Mouse (Mus musculus) olfactory bulb, adult 2 months (tissue): ENCODE data around the gene Slc20a1. TPM values are rescaled to one million over a fixed set of nuclear protein-coding genes. Genes with fewer than 3 reads are reported as not detected.

Source experiments
- H3K27ac ChIP-seq: fragments of 200-500 bp; 2 replicates; pipeline ENCODE4 v1.5.1; 2012; ENCODE audit warnings: low read depth, low read length; ENCODE audit not compliant: insufficient read depth
- H3K4me1 ChIP-seq: fragments of 200-500 bp; 2 replicates; pipeline ENCODE4 v1.6.1; 2012; ENCODE audit warnings: low read length; ENCODE audit not compliant: control insufficient read depth, insufficient read depth
- H3K4me3 ChIP-seq: fragments of 200-500 bp; 2 replicates; pipeline ENCODE4 v1.5.1; 2012; ENCODE audit warnings: mild to moderate bottlenecking, low read depth, low read length, moderate library complexity; ENCODE audit not compliant: insufficient read depth
- CTCF ChIP-seq: fragments of 200-500 bp; IDR thresholded peaks from 2 replicates; pipeline ENCODE4 v1.5.1; 2012; ENCODE audit warnings: low read depth, mild to moderate bottlenecking, low read length, moderate library complexity; ENCODE audit not compliant: insufficient read depth
- POLR2A ChIP-seq: fragments of 200-500 bp; IDR thresholded peaks from 2 replicates; pipeline ENCODE4 v1.6.1; 2012; ENCODE audit warnings: mild to moderate bottlenecking, low read depth, low read length, moderate library complexity; ENCODE audit not compliant: insufficient read depth
- whole genome bisulfite sequencing: fragments of 180-500 bp; shearing (Covaris S2); methylation state at CpG from one replicate; pipeline ENCODE4 v1.1.7; 2018; 5-methylcytosine and 5-hydroxymethylcytosine counted together
- polyA plus RNA-seq: library from polyadenylated mRNA; stranded (reverse); fragments of >200 nt; gene quantifications from 2 replicates; pipeline ENCODE4 v1.2.4, GENCODE M21; 2012; ENCODE audit warnings: low replicate concordance; ENCODE audit not compliant: missing spikeins, insufficient read depth, insufficient read length

Slc20a1 gene
- polyA plus RNA-seq, 1 experiment = 298 TPM

DNA sequence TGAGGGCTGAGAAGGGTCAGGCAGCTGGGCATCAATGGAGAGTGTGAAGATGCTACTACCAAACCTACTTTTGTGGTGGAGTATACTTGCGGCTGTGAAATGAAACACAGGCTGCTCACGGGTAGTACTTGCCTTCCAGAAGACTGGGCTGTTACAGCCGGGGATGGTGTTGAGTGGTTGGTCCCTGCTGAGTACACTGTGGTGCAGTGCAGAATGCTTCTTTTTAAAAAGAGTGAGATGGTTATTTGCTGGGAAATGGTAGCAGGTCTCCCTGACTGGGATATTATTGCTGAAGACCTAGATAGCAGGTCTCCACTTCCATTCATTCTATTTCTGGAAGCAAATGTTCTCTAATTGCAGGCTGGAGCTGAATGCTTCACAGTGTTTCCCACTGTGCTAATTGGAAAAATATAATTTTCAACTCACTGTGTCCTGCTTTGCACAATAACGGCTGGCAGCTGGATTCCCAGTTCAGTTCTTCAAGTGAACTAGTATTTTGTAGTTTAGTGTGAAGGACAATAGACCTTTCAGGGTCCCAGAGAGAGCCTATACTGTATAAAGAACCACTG, 20.1 kb downstream of the Slc20a1 start:
- no peak overlapping the region for H3K4me3 ChIP-seq
- 10% methylated on average over 4 of the region's 4 CpGs for WGBS
- peak overlapping the region; percentile 11; the same call in 1 of the 2 replicates for H3K27ac ChIP-seq
- H3K4me1 ChIP-seq = peaks cover 15% of the 10 kb centered on the region
- TF ChIP-seq POLR2A = no peak
- no peak for TF ChIP-seq CTCF

DNA sequence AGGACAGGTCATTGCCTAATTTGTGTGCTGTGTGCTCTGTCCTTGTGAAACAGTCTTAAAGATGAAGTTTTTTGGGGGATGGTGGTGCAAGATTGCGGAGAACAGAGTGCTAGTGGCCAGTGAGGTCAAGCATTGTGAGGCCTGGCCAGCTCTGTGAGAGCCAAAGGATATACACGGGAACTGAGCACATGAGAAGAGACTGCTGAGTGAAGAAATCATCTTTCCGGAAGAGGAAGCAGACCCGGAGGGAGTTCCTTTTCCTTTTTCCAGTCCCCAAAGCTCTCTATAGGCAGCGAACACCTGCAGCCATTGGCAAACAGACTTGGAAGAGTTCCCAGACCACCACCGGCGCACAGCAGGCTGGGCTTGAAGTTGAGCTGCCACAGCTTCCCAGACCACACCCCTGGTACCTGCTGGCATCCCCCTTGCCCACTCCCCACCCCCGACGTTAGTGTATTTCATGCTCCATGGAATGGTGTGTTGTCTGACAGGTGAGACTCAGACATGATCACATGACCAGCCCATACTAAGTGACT, 22.6 kb downstream of the Slc20a1 start:
- no peak for TF ChIP-seq CTCF
- TF ChIP-seq POLR2A = no peak
- Histone ChIP-seq H3K27ac (no peak overlapping the region), H3K4me1 (peaks cover 15% of the 10 kb centered on the region), H3K4me3 (no peak overlapping the region)
- 51% methylated on average over 9 of the region's 9 CpGs for WGBS

DNA sequence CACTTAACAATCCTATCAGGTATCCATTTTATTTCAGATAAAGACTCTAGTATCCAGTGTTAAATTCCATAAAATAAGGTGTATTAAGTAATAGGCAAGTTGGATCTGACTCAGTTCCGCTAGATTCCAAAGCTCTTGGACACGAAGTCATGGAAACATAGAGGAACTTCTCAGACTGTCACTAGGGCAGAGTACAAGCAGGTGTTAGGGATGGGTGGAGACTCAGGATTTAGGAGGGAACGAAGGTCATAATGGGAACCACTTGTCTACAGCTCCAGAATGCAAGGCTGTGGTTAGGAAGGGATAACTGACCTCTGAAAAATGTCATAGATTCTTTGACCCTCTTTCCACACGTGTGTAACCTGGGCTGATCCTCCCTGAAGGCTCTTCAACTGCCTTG, 25.6 kb downstream of the Slc20a1 start:
- no peak overlapping the region for H3K4me3 ChIP-seq
- TF ChIP-seq POLR2A (no peak), CTCF (no peak)
- peaks cover 6% of the 10 kb centered on the region; the same call in 1 of the 2 replicates for H3K4me1 ChIP-seq
- 87% methylated on average over 4 of the region's 4 CpGs for WGBS
- no peak overlapping the region for H3K27ac ChIP-seq

DNA sequence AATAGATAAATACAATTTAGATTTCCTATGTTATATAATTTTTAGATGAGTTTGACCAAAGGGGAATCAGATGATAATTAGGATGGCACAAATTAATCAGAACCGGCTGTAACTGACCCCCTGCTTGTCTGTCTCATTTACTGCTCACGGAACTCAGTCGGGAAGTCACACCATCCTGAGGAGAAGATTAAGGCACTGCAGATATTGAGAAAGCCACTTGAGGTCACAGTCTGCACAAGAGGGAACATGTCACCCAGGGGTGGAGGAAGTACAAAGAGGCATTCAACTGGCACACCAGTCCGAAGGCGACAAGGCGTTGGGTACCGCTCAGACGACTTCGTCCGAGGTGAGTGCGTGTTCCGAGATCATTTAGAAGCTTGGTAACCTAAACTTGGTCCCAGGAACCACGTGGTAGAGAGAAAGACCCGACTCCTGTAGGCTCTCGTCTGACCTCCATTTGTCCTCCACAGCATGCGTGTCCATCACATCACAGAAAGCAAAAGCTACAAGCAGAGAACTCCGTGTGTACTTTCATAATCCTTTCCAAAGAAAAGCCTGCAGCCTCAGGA, 26.8 kb downstream of the Slc20a1 start:
- WGBS = 92% methylated on average over 17 of the region's 17 CpGs
- Histone ChIP-seq H3K27ac (no peak overlapping the region), H3K4me1 (0 out of 2 replicates have a peak, but pooled peaks cover 3% of the 10 kb centered on the region), H3K4me3 (no peak overlapping the region)
- no peak for TF ChIP-seq CTCF
- TF ChIP-seq POLR2A = no peak

DNA sequence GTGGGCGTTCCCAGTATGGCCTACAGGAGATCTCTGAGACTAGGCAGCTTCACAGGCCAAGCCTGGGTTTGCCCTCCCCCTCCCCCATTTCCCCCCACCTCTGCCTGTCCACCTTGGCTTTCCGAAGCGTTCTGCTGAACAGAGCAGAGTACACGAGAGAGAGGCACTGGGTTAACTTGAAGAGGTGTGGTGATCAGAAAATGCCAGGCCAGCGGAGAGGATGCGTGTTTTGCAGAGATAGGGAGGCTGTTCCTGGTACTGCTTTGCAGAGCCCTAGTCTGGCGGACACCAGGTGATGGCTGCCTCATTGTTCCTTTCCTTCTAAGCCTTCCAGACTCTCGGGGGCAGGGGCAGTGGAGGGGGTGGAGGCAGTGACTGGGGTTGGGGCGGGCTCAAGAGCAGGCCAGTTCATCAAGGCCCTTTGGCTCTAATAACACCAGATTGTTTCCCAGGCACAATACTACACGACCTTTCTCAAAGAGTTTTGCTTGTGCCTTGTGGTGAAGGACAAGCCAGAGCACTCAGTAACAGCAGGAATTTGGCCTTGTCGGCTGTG, 27.8 kb downstream of the Slc20a1 start:
- no peaks in the 10 kb centered on the region for H3K4me1 ChIP-seq
- no peak overlapping the region for H3K27ac ChIP-seq
- no peak overlapping the region for H3K4me3 ChIP-seq
- TF ChIP-seq POLR2A (no peak), CTCF (no peak)
- WGBS = 84% methylated on average over 11 of the region's 11 CpGs

DNA sequence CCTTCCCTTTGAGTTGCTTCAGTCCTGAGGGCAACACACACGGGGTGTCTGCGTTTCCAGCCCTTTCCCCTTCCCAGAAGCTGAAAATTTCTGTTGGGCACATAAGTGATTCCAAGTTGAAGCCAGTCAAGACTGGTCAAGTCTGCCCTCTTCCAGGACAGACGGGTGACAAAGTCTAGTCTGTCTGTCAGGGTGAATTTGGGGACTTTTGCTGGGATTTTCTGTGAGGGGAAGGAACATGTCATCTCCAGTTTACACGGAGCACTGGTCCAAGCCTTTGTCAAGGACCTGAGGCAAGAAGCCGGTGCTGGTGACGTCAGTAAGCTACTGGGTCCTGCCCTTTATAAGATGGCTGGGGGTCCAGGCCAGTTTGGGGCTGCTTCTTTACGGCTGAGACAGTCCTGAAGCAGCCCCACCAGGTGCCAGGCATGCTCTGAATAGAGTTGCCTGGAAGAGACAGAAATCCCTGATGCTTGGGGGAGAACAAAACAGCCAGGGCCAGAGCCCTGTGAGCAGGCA, 28.5 kb downstream of the Slc20a1 start:
- TF ChIP-seq CTCF (no peak), POLR2A (no peak)
- 88% methylated on average over 7 of the region's 7 CpGs for WGBS
- Histone ChIP-seq H3K27ac (no peak overlapping the region), H3K4me1 (no peaks in the 10 kb centered on the region), H3K4me3 (no peak overlapping the region)

DNA sequence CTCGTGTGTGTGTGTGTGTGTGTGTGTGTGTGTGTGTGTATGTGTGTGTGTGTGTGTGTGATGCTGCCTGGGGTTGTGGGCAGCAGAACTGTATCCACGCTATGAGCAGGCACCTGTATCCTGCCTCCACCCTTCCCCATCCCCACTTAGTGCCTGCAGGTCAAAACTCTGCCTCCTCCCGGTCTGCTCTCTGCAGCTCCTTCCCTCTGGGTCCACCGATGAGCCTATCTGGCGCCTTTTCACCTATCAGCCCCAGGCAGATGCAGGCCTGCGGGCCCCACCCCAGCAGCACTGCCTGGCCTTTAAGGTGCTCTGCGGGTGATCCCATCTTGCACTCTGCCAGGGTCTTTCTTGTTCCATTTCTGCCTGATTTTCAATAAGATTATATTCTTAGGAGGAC, 29.1 kb downstream of the Slc20a1 start:
- no peak for TF ChIP-seq POLR2A
- no peak for TF ChIP-seq CTCF
- Histone ChIP-seq H3K4me3 (no peak overlapping the region), H3K27ac (no peak overlapping the region), H3K4me1 (0 out of 2 replicates have a peak, but pooled peaks cover 3% of the 10 kb centered on the region)
- 91% methylated on average over 6 of the region's 7 CpGs for WGBS

DNA sequence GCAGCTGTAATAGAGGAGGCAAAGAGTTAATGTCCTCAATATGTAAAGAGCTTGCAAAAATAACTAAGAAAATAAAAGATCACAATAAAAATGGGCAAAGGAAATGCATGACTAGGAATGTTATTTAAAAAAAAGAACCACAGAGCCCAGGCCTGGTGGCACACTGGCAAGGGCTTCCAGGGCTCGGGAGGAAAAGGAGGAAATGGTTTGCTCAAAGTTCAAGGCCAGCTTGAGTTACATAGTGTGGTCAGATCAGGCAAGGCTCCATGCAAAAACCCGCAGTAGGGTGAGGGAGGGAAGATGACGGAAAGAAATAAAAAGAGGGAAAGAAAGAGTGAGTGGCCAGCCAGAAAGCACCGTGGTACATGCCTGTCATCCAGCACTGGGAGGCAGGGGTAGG, 30.0 kb downstream of the Slc20a1 start:
- TF ChIP-seq POLR2A (no peak), CTCF (no peak)
- H3K4me3 ChIP-seq = no peak overlapping the region
- WGBS = 95% methylated on average over 4 of the region's 4 CpGs
- H3K27ac ChIP-seq = no peak overlapping the region
- 0 out of 2 replicates have a peak, but pooled peaks cover 3% of the 10 kb centered on the region for H3K4me1 ChIP-seq

DNA sequence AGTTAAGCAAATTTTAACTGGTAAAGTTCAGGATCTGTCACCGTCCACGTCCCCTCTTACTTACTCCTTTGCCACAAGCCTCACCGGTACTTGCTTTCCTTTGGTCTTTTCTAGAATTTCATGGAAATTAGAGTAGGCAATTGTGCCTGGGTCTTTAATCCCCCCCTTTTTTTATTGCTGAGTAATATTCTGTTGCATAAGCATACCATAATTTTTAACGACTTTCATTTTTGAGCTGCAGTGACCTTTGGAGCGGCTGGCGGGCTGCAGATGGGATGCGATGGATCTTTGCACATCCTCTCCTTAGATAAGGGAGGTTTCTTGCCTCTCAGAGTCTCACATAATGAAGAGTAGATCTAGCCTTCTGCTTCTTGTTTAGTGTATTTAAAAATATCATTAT, 30.8 kb downstream of the Slc20a1 start:
- WGBS = 97% methylated on average over 7 of the region's 7 CpGs
- Histone ChIP-seq H3K27ac (no peak overlapping the region), H3K4me3 (no peak overlapping the region), H3K4me1 (0 out of 2 replicates have a peak, but pooled peaks cover 3% of the 10 kb centered on the region)
- no peak for TF ChIP-seq POLR2A
- TF ChIP-seq CTCF = no peak
